Comparison of ENCODE assay signal across 13 mouse cellular contexts in the genomic region with DNA sequence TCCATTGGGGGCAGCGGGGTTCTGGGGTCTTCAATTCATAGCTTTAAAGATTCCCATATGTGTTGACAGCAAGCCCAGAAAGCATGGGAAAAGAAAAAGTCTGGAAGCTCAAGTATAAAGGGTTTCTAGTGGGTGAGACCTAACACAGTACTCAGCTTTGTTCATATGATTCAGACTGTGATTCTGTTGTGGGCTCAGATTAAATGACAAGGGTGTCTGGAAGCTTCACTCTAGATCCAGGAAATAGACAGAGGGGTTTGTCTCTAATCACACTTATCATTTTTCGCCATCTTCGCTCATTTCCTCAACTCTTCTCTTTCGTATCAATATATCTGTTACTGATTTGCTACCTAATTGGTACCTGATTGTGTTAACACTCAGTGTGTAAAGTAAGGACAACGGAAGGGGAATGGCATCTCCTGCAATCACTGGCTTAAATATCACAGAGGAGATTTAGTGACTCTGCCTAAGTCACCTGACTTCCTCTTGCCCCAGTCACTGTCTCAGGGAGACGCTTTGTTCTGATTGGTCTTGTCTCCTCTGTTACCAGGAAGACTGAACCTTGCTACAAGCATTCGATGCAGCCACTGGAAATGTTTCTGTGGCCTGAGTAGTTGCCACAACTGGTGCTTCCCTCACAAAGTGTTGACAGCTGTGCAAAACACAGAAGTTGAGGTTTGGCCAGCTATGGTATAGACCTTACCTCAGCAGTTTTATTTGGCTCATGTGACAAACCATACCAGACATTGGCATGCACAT.
DNase-seq lines count a peak whose midpoint lies in the region.
"Had no signal": no experiment of that assay in that cellular context is flagged by ENCODE, and none has a peak within 500 bp of the region (broad histone marks: within the 10 kb centered on the region; RNA-seq: fewer than 3 reads in every experiment).

No protein-coding gene starts in this region.

- H3K27ac ChIP-seq in macrophage = peak overlapping the region; percentile 86
- H3K27ac ChIP-seq: hindbrain, embryonic 10.5 days; limb, embryonic 12.5 days had no signal

- WGBS in macrophage (ENCODE audit: missing documents) = 59% methylated on average over 7 of the region's 7 CpGs

- H3K79me2 ChIP-seq in macrophage (ENCODE audit: inconsistent target) = no peaks in the 10 kb centered on the region

- no peaks in the 10 kb centered on the region for H3K36me3 ChIP-seq in macrophage (ENCODE audit: inconsistent target)
- H3K36me3 ChIP-seq: hindbrain, embryonic 10.5 days; limb, embryonic 12.5 days had no signal

- no peak overlapping the region for H3K4me3 ChIP-seq in macrophage (ENCODE audit: inconsistent target)
- H3K4me3 ChIP-seq: hindbrain, embryonic 10.5 days; limb, embryonic 12.5 days had no signal

- peak; percentile 9 for DNase-seq in layer of hippocampus, adult 9-11 months
- DNase-seq in layer of hippocampus, adult 18-20 months (ENCODE audit: low spot score in 2 of 2) = no peak
- DNase-seq in T-cell, adult 2 months (ENCODE audit: low spot score) = peak; percentile 63
- peak; percentile 41 for DNase-seq in thymus, postnatal 0 days (ENCODE audit: low spot score)
- DNase-seq in cerebellum, postnatal 4 days (ENCODE audit: low spot score in 2 of 2) = no peak
- DNase-seq in gastrocnemius, adult 8-10 months (ENCODE audit: low spot score in 2 of 2) = no peak
- DNase-seq in urinary bladder, postnatal 4 days (ENCODE audit: low spot score in 2 of 2) = no peak
- DNase-seq: adrenal gland, postnatal 14 days; kidney, postnatal 14 days; retina, postnatal 1 day had no signal

Comparison
In these comparisons a context has a peak if more than half of its experiments do, and no peak if none do; other contexts are left out.
1. DNase-seq: peak in layer of hippocampus, adult 9-11 months (single experiment), T-cell, adult 2 months (single experiment) and thymus, postnatal 0 days (single experiment); none in layer of hippocampus, adult 18-20 months (0 of 2), cerebellum, postnatal 4 days (0 of 2), gastrocnemius, adult 8-10 months (0 of 2) and urinary bladder, postnatal 4 days (0 of 2).